Mouse (Mus musculus) cerebellum, postnatal 14 days (tissue): ENCODE measurements around the gene H2afj.
A peak's percentile ranks its signal among the peaks of the same experiment; 100 is the strongest.

Experiments used
- DNase-seq, 2 experiments: peaks; one replicate each; pipeline ENCODE4 v3.0.0; 2021; ENCODE audit warnings: mixed read lengths in 2 of 2

The H2afj gene

DNA sequence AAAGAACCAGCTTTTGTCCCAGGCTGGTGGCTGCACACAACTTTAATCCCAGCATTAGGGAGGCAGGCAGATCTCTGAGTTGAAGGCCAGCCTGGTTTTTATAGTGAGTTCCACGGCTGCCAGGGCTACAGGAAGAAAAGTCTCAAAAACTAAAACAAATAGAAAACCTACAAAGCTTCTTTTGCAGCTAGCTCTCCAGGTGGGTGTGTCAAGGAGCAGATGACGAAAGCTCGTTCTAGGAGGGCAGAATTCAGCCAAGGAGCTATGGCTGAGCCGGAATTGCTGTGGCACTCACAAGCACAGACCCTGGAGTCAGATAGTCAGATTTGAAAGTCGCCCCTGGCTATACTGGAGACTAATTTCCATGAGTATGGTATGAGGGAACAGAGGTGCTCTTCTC lies 1.2 kb upstream of the H2afj start:
- DNase-seq = no peak

DNA sequence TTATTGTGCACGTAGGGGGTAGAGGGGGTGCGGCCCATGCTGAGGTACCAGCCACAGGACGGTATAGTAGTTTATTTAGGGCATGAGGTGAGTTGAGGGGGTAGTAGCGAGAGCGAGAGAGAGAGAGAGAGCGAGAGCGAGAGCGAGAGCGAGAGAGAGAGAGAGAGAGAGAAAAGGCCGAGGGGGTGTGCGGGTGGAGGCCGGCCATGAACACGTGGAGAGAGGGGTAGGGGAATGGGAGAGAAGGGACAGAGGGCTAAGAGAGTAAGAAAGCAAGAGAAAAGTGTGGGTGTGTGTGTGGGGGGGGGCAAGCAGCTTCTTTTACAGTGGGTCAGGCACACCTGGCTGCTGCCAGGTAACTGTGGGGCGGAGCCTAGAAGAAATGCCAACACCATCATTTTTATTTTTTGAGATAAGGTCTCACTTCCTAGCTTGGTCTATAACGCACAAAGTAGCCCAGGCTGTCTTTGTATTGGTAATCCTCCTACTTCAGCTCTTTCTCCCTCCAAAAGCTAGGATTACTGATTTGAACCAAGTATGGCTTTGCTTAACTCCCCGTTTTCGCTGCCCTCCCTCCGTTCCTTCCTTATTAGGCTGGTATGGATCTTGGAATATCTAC lies 540 bp upstream of the H2afj start:
- no peak for DNase-seq

DNA sequence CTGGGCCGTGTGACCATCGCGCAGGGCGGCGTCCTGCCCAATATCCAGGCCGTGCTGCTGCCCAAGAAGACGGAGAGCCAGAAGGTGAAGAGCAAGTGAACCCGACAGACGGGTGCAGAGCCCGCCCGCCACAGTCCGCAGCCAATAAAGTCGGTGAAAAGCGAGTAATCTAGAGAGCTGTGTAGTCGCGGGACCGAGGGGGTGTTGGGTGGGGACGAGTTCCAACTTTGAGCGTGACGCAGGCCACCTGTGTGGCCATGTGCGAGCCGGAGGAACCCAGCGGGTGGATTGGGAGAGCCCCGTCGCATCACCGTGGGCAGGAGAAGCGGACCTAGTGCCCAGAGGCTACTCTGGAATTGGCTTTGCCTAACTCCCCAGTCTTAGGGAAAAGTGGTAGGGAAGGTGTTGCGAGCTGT lies 595 bp downstream of the H2afj start:
- DNase-seq = peak in 1 of 2 experiments; percentile 54

DNA sequence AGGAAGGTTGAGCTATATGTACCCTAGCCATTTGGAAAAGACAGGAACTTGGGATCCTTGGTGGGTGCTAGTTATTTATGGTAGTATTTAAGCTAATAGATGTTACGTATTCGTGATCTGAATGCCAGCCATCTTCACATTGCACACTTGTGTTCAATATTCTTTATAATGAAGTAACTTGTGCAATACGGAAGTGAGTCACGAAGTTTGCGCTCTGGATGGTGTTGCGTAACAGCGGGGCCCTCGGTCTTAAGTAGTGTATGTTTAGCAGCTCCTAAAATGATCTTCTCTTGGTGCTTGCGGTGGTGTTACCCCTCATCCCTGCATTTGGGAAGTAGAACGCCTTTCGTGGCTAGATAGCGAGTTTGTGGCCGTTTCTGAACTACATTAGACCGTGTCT lies 1.0 kb downstream of the H2afj start:
- no peak for DNase-seq

DNA sequence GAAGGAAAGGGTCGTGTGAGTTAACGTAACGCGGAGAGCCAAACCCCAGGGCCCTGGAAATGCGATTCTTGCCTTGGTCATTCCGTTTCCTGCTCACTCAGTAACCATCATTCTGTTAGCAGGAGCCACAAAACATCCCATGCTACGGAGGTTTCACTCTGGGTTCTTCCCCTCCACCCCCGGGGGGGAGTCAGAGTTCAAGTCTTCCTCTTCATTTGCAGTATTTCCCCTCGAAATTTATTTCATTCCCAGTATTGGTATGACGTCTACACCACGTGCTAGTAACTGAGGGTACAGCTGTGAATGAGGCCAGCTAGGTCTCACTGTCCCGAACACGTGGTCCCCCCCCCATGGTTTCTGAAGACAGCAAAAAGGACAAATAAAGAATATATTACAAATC lies 1.6 kb downstream of the H2afj start:
- DNase-seq = no peak

DNA sequence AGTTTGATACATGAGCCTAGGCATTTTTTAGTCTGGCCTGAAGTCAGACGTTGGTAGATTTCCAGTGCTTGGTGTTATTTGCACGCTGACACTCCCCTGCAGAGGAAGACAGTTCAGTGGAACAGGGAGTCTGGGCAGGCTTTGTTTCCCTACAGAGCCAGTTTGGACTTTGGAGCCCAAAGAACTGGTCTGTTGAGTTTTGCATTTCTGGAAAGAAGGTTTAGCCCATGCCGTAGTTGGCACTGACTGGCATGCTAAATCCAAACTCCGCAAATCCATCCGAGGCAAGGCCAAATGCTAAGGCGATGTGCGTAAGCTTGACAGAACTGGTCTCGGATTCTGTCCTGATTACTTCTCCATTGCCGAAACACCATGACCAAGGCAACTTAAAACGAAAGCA lies 3.2 kb downstream of the H2afj start:
- no peak for DNase-seq

DNA sequence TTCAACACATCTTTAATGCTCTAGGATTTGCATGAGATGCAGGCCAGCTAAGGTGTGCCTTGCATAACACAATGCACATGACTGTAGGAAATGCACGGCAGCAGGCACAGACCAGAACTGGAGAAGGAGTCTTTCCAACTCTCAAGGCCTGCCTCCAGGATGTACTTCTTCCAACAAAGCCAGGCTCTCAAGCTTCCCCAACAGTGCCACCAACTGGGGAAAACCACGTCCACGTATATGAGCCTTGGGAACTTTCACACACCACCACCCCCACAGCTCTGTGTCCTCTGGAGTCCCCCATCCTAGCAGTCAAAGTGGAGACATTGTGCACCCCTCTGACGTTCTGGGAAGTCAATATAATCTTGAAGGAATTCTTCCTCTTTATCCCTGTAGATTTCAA lies 5.1 kb downstream of the H2afj start:
- no peak for DNase-seq

DNA sequence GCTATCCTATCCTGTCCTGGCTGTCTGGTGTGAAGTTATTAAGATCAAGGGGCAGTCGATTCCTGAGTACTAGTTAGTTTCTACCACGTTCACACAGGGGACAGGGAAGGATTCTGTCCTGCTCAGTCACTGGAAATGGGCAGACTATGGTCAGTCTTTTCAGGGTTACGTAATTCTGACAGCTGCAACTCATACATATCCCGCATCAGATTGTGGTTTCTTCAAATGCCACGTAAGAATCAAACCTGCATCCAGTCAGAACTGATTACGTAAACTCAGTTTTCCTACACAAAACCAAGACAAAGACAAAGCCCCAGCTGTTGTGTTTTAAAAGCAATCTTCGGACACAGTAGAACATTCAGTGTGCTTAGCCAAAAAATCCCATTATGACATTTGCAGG lies 7.3 kb downstream of the H2afj start:
- no peak for DNase-seq

DNA sequence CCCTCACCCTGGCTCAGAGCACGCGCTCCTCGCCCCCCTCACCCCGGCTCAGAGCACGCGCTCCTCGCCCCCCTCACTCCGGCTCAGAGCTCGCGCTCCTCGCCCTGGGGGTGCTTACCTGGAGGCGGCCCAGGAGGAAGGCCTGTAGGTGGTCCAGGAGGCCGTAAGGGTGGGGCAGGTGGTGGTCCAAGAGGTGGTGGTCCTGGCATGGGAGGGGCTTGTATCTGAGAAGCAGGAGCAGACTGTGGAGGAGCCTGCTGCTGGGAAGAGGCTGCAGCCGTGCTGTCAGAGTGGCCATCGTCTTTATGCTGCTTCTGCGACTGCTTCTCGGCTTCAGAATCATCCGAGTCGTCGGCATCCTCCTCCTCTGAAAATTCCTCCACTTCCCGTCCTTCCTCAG lies 8.8 kb downstream of the H2afj start:
- DNase-seq = no peak

DNA sequence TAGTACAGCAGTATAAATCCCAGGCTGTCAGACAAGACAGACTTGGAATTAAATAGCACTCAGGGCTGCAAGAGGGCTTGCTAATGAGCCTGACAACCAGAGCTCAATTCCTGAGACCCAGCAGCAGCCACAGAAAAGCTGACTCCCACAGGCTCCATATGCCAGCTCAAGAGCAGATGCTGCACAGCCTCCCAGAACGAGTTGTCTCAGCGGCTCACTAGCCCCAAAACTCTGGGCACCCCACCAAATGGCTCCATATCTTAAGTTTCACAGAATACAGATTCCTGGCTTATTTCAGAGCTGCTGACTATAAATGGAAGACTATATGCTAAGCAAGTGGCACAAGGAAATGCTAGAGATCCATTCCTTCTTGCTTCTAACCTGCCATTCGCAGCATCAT lies 9.5 kb downstream of the H2afj start:
- no peak for DNase-seq

DNA sequence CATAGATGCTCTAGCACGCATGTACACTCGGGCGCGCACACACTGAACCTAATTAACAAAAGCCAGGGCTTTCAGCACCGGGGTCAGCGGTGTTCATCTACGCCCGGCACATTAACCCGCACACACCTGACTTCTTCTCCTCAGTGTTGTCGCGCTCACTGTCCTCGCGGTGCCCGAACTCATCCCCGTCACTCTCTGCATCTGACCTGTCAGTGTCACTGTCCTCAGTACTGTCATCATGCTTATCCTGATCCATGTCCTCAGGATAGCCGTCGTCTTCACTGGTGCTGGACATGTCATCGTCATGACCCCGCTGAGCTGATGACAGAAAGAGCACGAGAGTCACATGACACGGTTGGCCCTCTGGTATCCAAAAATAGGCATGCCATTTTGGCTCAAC lies 12.3 kb downstream of the H2afj start:
- DNase-seq = no peak

DNA sequence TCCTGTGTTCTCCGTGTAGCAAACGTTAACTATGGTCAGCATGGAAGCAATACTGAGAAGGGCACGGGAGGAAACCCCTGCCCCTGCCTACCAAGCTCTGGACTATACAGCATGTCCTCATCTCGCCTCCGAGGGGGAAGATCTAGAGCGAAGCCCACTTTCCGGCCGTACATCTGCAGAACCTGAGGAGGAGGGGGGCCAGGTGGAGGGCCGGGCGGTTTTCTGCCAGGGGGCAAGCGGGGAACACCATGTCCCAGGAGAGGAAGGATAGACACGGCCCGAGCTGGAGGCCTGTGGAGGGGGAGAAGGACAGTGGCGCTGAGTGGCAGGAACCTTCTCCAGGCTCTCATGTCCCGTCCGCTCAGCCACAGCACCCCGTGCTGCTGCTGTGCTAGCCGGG lies 13.0 kb downstream of the H2afj start:
- DNase-seq = no peak

DNA sequence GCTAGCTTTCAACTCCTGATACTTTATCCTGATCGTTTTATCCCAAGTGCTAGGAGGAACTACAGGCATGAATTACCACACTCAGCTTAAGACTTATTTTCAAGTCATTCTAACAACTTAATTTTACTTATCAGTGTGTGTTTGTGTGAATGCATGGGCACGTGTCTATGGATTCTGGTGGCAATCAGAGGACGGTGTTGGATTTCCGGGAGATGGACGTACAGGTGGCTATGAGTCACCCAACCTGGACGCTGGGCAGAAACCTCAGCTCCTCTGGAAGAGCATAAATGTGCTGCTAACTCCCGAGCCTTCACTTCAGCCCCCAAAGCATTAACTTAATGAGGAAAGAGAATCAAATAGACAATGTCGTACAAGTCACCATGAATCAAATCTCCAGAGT lies 16.9 kb downstream of the H2afj start:
- DNase-seq = no peak

DNA sequence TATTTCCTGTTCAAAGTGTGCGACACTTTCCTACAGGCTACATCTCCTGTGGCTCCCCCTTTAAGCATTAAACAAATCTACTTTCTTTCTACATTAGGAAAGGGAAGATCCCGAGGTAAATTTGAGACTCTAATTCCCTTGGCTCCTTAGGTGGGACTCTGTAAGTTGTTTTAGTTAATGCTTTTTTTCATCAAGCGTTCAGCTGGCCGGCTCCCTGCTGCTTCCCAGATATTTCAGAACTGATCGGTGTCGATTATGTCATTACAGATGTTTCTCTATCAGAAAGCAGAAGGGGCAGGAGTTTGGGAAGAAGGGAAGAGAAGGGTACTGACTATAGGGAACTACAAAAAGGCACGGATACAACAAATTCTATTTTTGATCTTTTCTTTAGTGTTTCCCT lies 19.1 kb downstream of the H2afj start:
- DNase-seq = no peak

DNA sequence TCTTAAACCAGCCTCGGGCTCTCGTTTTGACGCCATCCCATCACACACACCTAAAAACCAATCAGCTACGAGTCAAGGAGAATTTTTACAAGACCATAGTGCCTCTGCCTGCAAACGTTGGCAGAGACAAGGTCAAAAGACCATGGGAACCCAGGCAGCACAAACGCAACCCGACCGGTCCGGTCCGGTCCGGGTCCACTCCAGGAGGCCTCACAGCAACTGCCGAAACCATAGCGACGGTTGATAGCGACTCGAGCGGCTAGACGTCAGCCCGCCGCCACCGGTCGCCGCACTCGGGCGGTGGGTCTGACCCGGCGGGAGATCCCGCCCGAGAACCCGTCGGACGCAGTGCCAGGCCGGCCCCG lies 19.5 kb downstream of the H2afj start, which contains the start of gene BC049715:
TSS of gene BC049715 (plus strand) at position 111 of the 365 bp plus-strand sequence.
- DNase-seq = no peak

DNA sequence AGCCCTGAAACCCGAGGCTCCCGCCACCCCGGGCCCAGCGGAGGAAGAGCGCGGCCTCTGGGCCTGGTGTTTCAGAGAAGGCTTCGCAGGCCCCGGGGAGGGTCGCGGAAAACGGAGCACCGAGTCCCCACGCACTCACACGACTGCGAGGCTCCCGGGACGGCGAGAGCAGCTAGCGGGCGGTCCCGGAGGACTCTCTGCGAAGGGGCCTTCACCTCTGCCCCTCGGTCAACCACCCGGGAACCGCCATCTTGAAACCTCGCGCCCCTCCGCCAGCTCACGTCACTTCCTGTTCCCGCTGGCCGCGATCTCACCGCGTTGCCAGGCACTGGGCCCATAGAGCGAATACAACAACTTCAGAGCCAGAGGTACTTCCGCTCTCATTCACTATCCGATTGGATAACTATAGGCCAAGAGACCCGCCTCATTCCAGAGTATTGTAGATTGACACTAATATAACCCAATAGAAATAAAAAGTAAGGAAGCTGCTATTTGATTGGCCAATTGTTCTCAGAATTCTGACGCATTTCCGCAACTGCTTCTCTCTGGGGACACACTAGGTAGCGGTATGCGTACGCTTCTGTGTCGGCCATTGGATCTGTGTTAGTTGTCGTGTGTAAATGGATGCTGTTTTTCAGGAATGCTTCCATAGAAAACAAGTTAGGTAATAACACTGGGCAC lies 20.0 kb downstream of the H2afj start, which contains the start of gene Wbp11:
TSS of gene Wbp11 (minus strand) at position 353 of the 681 bp plus-strand sequence.
- DNase-seq = peak; percentile 97 to 98

DNA sequence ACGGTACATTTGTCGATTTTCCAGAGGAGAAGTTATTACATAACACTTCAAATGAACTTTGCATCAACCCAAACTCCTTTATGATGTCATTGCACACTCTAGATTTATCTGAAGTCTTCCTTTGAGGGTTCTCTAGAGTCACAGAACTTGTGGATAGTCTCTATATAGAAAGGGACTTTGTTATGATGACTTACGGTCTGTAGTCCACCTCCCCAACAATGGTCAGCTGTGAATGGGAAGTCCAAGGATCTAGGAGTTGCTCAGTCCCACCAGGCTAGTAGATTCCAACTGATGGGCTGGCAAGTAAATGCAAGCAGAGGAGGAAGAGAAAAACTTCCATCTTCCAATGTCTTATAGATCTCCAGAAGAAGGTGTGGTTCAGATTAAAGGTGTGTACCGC lies 20.6 kb downstream of the H2afj start:
- DNase-seq = no peak

DNA sequence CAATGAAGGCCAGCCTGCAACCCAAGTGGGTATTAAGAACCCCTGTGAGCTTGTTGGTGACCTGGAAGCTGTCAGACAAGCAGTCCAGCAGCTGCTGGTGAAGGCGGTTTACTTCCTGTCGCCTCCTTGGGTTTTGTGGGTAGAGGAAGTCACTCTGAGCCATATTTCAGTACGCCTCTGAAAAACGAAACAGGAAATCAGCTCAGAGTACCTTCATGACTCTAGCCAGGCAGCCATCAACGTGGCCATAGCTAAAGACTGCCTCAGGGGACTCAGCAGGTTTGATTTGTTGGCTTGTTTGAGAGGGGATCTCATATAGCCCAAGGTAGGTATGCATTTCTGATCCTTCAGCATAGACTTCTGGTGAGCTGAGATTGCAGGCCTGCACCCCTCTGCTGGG lies 23.7 kb downstream of the H2afj start:
- DNase-seq = no peak

DNA sequence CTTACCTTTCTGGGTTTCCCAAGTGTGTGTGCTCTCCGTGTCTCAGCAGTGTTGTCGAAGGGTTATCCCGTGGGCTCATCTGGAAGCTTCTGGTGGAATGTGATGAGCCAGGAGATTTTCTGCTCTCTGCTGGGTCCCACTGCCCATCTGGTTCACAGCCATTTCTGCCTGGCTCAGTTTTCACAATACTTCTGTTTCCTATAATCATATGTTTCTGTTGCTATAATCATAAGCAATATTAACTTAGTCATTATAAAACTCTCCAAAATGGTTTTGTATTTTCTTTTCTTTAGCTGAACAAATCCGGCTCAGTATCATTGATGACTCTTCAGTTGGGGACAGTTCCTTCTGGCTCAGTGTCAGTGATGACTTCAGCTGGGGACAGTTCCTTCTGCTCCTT lies 27.3 kb downstream of the H2afj start, which contains the start of gene Smco3:
TSS of gene Smco3 (minus strand) at position 101 of the 400 bp plus-strand sequence.
- no peak for DNase-seq

DNA sequence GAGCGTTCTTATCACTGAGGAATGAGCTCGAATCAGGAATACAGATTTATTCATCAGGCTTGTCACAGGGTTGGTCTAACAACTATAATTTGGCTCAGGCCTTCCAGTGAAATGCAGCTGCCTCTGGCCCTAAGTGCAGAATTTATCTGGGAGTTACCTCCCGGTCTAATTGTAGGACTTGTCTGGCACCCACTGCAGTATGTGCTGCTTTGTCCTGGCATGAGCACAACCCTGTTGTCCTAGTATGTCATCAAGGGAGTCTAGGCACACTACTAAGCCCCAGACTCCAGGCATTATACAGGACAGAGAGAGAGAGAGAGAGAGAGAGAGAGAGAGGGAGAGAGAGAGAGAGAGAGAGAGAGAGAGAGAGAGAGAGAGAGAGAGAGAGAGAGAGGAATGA lies 29.3 kb downstream of the H2afj start:
- no peak for DNase-seq

DNA sequence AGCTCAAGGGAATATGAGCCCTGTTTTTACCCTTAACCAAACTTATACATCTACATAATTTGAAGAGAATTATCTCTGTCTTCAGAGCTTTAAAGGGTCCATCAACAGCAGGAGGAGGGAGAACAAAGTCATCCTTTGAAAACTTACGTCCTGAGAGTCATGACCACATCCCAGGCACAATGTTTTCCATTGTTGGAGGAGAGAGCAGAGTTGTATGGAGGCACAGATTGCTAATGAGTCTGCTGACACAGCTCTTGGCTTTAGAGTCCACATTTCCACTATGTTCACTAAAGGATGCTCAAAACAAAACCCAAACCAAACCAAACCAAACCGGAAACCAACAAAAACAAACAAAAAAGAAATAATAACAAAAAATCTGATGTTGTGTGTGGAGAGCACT lies 36.9 kb downstream of the H2afj start:
- DNase-seq = no peak

DNA sequence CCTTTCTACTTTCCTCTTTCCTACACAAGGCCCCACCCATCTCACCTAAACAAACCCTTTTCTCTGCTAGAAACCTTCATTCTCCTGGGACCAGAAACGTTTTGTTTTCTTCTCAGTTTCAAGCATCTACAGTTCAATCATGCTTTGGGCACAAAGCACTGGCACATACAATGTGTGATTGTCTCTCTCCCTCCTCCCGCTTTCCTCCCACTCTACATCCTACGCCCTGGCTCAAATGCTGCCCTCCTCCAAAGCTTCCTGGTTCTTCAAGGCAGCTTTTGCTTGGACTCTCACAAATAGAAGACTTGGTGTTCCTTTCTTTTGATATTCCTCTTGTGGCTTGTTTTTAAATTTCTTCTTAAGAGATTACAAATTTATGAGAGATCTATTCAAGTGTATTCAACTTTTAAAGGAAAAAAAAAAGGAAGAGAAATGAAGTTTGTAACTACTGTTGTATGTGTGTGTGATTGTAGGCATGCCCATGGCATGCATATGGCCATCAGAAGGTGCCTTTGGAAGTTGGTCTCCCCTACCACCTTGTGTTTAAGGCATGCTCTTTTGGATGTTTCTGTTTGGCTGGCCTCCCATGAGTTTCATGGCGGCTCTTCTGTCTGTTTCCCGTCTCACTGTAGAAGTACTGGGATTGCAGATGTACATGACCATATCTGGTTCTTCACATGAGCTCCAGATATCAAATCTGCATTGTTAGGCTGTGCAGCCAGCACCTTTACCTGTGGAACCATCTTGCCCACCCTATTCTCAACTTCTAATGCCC lies 37.8 kb downstream of the H2afj start:
- no peak for DNase-seq

DNA sequence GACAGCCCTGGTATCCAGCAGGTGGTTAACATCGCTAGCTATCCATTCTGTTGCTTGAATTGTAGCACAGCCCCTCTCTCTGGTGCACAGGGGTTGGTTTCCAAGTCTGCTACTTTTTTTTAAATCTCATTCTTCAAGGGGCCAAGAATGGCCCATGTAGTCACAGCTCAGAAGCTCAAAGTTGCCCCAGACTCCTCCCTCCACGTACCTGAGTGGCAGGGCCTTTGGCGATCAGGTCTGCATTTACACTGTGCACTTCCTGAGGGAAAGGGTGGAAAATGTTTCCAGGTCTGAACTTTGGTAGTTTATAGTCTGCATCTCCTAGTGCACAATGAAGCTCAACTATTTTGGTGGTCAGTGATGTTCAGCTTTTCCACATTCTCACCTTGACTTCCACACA lies 39.2 kb downstream of the H2afj start:
- no peak for DNase-seq

DNA sequence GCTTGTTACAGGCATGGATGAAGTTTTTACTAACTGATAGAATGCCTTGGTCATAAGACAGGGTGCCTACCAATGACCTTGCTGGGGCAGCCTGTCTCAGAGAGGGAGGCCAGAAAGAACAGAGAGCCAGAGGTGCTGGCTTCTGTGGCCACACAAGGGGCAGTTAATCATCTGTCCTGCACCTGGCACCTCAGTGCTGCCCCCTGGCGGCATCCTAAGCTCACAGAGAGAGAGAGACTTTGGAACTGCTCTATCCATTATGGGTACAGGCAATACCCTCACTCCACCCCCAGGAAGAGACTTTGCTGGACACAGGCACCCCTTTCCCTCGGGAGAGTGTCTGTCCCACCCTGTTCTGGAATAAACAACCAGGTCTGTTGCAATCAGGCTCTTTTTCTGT lies 39.7 kb downstream of the H2afj start:
- peak; percentile 15 to 48 for DNase-seq
